Mouse (Mus musculus) left cerebral cortex, postnatal 14 days (tissue): ENCODE measurements around the gene Zfp975. TPM values are rescaled to one million over a fixed set of nuclear protein-coding genes. Genes with fewer than 3 reads are reported as not detected.
"Not testable (repeated sequence)": the region's sequence is repeated elsewhere in the genome, so short reads cannot be mapped to it uniquely, and the experiment has no call there.

Experiments used
- DNase-seq, 2 experiments: peaks; one replicate each; pipeline ENCODE4 v3.0.0; 2021 to 2022; ENCODE audit warnings: low spot score in 2 of 2, mixed read lengths in 1 of 2
- intact Hi-C: fragments of 180-260 bp; cut with DNase I; formaldehyde crosslinking; loops from one replicate; pipeline ENCODE4 v1.15.1; 2025
- long read RNA-seq, 2 experiments: library from polyadenylated mRNA; stranded (forward); transcript quantifications; one replicate each; pipeline ENCODE4 v2.0.0; 2021
- total RNA-seq, 2 experiments: library from RNA; stranded (reverse); gene quantifications; 2 replicates each; pipeline ENCODE4 v1.2.3; 2021

The Zfp975 gene
- 1 to 10 TPM; 5.7 to 6.2 TPM for total RNA-seq
- long read RNA-seq, experiment 1, partial matches to known transcripts: 0 of 3 reads
- long read RNA-seq, experiment 1, other reads (novel, unspliced or antisense): 2 of 3 reads
- long read RNA-seq, experiment 2, partial matches to known transcripts: 0 of 8 reads
- long read RNA-seq, experiment 2, other reads (novel, unspliced or antisense): 4 of 8 reads

GRCm38 (mm10) chr7:42692362-42693158 is at the start of gene Zfp975:
Zfp975 (minus strand) TSS chr7:42692742.
- peak; percentile 80 for DNase-seq
- intact Hi-C loops: not testable (repeated sequence)

GRCm38 (mm10) chr7:42738536-42739210 is 46.1 kb upstream of the Zfp975 start:
- intact Hi-C loops: no loop called here

GRCm38 (mm10) chr7:42726917-42727316 is 34.4 kb upstream of the Zfp975 start, which contains the start of gene Gm17067:
Gm17067 (minus strand) TSS chr7:42727017.
- intact Hi-C loops, DNase-seq: not testable (repeated sequence)

More at GRCm38 (mm10) chr7:42738536-42739210, 46.1 kb upstream of the Zfp975 start:
- DNase-seq: no peak

- intact Hi-C loops, DNase-seq: not testable (repeated sequence)
These were observed 709 bp upstream of the Zfp975 start for GRCm38 (mm10) chr7:42693251-42693650.

- intact Hi-C loops, DNase-seq: not testable (repeated sequence)
These were observed 12.5 kb downstream of the Zfp975 start for GRCm38 (mm10) chr7:42680081-42680480.

- DNase-seq, intact Hi-C loops: not testable (repeated sequence)
These were observed 12.9 kb downstream of the Zfp975 start for GRCm38 (mm10) chr7:42679646-42680045.

- DNase-seq, intact Hi-C loops: not testable (repeated sequence)
These were observed 32.4 kb downstream of the Zfp975 start for GRCm38 (mm10) chr7:42660140-42660539.

GRCm38 (mm10) chr7:42655211-42655610 is 37.3 kb downstream of the Zfp975 start:
- DNase-seq, intact Hi-C loops: not testable (repeated sequence)

- intact Hi-C loops, DNase-seq: not testable (repeated sequence)
These were observed 49.4 kb downstream of the Zfp975 start for GRCm38 (mm10) chr7:42643120-42643620.

- intact Hi-C loops: not testable (repeated sequence)
- peak; percentile 55 to 61 for DNase-seq
These were observed 50.1 kb downstream of the Zfp975 start, which contains the start of gene Zfp976 for GRCm38 (mm10) chr7:42642152-42643115. Zfp976 (minus strand) TSS chr7:42642588.

GRCm38 (mm10) chr7:42631031-42631430 is 61.5 kb downstream of the Zfp975 start:
- DNase-seq, intact Hi-C loops: not testable (repeated sequence)

Other genes starting within 250 kb of the Zfp975 start
- gene 4933421I07Rik, start 244.6 kb downstream of the Zfp975 start, total RNA-seq: not detected
- 10 to 100 TPM; 16.4 to 19.0 TPM for gene Zfp141, start 187.0 kb downstream of the Zfp975 start, total RNA-seq
- not detected for gene Gm21028, start 114.2 kb downstream of the Zfp975 start, total RNA-seq
- 1 to 10 TPM; 1.9 to 2.5 TPM for gene Zfp977, start 100.2 kb downstream of the Zfp975 start, total RNA-seq
- 1 to 10 TPM; 2.8 to 3.4 TPM for gene Zfp976, start 50.2 kb downstream of the Zfp975 start, total RNA-seq
- not detected for gene Gm17067, start 34.3 kb upstream of the Zfp975 start, total RNA-seq
- not detected for gene Vmn2r62, start 100.8 kb upstream of the Zfp975 start, total RNA-seq
- gene Gm2381, start 174.5 kb upstream of the Zfp975 start, total RNA-seq: under 1 TPM; 0.11 to 0.19 TPM
- gene Vmn2r63, start 241.1 kb upstream of the Zfp975 start, total RNA-seq: not detected